Comparison of ENCODE assay signal across 20 mouse cellular contexts in the genomic region with DNA sequence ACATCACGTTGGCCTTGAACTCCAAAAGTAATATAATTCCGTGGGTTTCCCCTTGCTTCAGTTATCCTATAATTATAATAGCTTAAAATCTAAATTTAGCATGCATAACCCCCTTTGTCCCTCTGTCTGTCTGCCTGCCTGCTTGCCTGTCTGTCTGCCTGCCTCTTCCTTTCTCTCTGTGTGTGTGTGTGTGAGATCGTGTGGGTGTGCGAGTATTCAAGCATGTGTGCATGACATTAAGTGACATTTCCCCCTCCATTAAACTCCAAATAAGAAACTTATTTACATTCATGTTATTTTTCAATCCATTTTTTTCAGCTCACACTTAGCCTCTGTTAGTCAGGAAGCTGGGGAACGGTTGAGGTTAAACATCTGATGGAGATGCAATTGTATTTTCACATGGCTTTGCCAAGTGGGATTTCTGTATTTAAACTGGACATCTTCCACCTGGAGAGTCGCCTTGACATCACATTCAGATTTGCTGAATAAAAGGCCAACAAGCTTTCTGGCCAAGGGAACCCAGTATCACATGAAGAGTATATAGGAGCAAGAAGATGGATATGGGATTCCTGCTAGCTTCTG.
DNase-seq lines count a peak whose midpoint lies in the region; ATAC-seq and TF ChIP-seq lines count a peak whose summit lies in the region.
"Had no signal": no experiment of that assay in that cellular context is flagged by ENCODE, and none has a peak within 500 bp of the region (broad histone marks: within the 10 kb centered on the region; RNA-seq: fewer than 3 reads in every experiment).

No protein-coding gene starts in this region.

- DNase-seq in kidney, adult 9 months = no peak
- DNase-seq in lung, postnatal 0 days (ENCODE audit: low spot score) = peak; percentile 51
- DNase-seq in lung, adult 18-20 months = no peak
- DNase-seq in liver, embryonic 14.5 days (ENCODE audit: low read depth in 3 of 3, low spot score in 3 of 3) = no peak
- DNase-seq in layer of hippocampus, postnatal 25 days (ENCODE audit: extremely low spot score in 1 of 2, low spot score in 1 of 2) = no peak
- DNase-seq in gastrocnemius, postnatal 10 days = no peak
- DNase-seq: adrenal gland, adult 2 months; B cell, adult 2 months; cerebellum, adult 9-11 months; gastrocnemius, postnatal 14 days; heart, adult 18-20 months; layer of hippocampus, postnatal 36 days; midbrain, embryonic 14.5 days; right cerebral cortex, adult 18-20 months; thymus, postnatal 4 days had no signal

- H3K4me2 ChIP-seq in kidney, embryonic 15.5 days = no peak overlapping the region
- H3K4me2 ChIP-seq in lung, postnatal 0 days (replicated peaks; ENCODE audit: low read depth, low read length) = no peak overlapping the region
- peak overlapping the region; percentile 64 for H3K4me2 ChIP-seq in liver, embryonic 14.5 days (ENCODE audit: low read depth)
- H3K4me2 ChIP-seq: forebrain, embryonic 12.5 days; neural tube, embryonic 13.5 days had no signal

- H3K4me3 ChIP-seq in kidney, embryonic 15.5 days (replicated peaks) = no peak overlapping the region
- H3K4me3 ChIP-seq in lung, postnatal 0 days (ENCODE audit: low read depth, low read length) = no peak overlapping the region
- no peak overlapping the region for H3K4me3 ChIP-seq in liver, embryonic 14.5 days (ENCODE audit: insufficient read depth in 1 of 2, low read depth in 2 of 2, low read length in 2 of 2)
- H3K4me3 ChIP-seq: forebrain, embryonic 12.5 days; hindbrain, embryonic 10.5 days; neural tube, embryonic 13.5 days had no signal

- TF ChIP-seq CTCF in lung, postnatal 0 days (IDR thresholded peaks at IDR 0.05) = no peak
- no peak for TF ChIP-seq CTCF in liver, embryonic 14.5 days (IDR thresholded peaks at IDR 0.05; ENCODE audit: low read depth)

- no peak for TF ChIP-seq EP300 in lung, postnatal 0 days (IDR thresholded peaks at IDR 0.05)
- no peak for TF ChIP-seq EP300 in liver, embryonic 14.5 days (IDR thresholded peaks at IDR 0.05; ENCODE audit: low read depth)

- no peaks in the 10 kb centered on the region for H3K36me3 ChIP-seq in kidney, embryonic 15.5 days
- H3K36me3 ChIP-seq in lung, postnatal 0 days (ENCODE audit: insufficient read depth, low read length) = no peaks in the 10 kb centered on the region
- no peaks in the 10 kb centered on the region for H3K36me3 ChIP-seq in liver, embryonic 14.5 days (replicated peaks; ENCODE audit: control insufficient read depth, insufficient read depth, low read depth)
- H3K36me3 ChIP-seq: forebrain, embryonic 12.5 days; hindbrain, embryonic 10.5 days; neural tube, embryonic 13.5 days had no signal

- H3K9me3 ChIP-seq in kidney, embryonic 15.5 days (replicated peaks) = no peaks in the 10 kb centered on the region
- no peaks in the 10 kb centered on the region for H3K9me3 ChIP-seq in lung, postnatal 0 days (ENCODE audit: low read length)
- H3K9me3 ChIP-seq in liver, embryonic 14.5 days (ENCODE audit: control insufficient read depth, low read length) = no peaks in the 10 kb centered on the region
- H3K9me3 ChIP-seq: forebrain, embryonic 12.5 days; hindbrain, embryonic 10.5 days had no signal

- peak overlapping the region; percentile 19; the same call in 1 of the 2 replicates for H3K27ac ChIP-seq in kidney, embryonic 15.5 days
- no peak overlapping the region for H3K27ac ChIP-seq in lung, postnatal 0 days (ENCODE audit: low read length)
- H3K27ac ChIP-seq in liver, embryonic 14.5 days = peak overlapping the region; percentile 96
- H3K27ac ChIP-seq: forebrain, embryonic 12.5 days; hindbrain, embryonic 10.5 days; hindbrain, postnatal 0 days; neural tube, embryonic 13.5 days had no signal

- no peak for ATAC-seq in kidney, embryonic 15.5 days (replicated peaks; ENCODE audit: low FRiP score)
- no peak for ATAC-seq in lung, postnatal 0 days
- no peak for ATAC-seq in liver, embryonic 14.5 days (ENCODE audit: insufficient read depth)
- ATAC-seq: hindbrain, postnatal 0 days had no signal

- peaks cover 41% of the 10 kb centered on the region for H3K4me1 ChIP-seq in kidney, embryonic 15.5 days
- no peaks in the 10 kb centered on the region for H3K4me1 ChIP-seq in lung, postnatal 0 days (ENCODE audit: insufficient read depth, low read depth, low read length)
- peaks cover 69 to 78% of the 10 kb centered on the region in 2 experiments for H3K4me1 ChIP-seq in liver, embryonic 14.5 days (replicated peaks; ENCODE audit: control insufficient read depth in 2 of 2, insufficient read depth in 2 of 2, low read length in 1 of 2)

- 31% methylated on average over 6 of the region's 6 CpGs for WGBS in kidney, embryonic 15.5 days
- 39% methylated on average over 6 of the region's 6 CpGs for WGBS in lung, postnatal 0 days
- WGBS in liver, embryonic 14.5 days (ENCODE audit: insufficient replicate concordance) = 48% methylated on average over 6 of the region's 6 CpGs

- no peaks in the 10 kb centered on the region for H3K27me3 ChIP-seq in kidney, embryonic 15.5 days
- H3K27me3 ChIP-seq in lung, postnatal 0 days (replicated peaks; ENCODE audit: insufficient read depth, low read length) = no peaks in the 10 kb centered on the region
- no peaks in the 10 kb centered on the region for H3K27me3 ChIP-seq in liver, embryonic 14.5 days (ENCODE audit: control insufficient read depth, insufficient read depth, low read length)
- H3K27me3 ChIP-seq: forebrain, embryonic 12.5 days; neural tube, embryonic 13.5 days had no signal

- H3K9ac ChIP-seq in kidney, embryonic 15.5 days = no peak overlapping the region
- no peak overlapping the region for H3K9ac ChIP-seq in lung, postnatal 0 days (replicated peaks; ENCODE audit: low read depth)
- peak overlapping the region; percentile 42 for H3K9ac ChIP-seq in liver, embryonic 14.5 days (replicated peaks)
- H3K9ac ChIP-seq: forebrain, embryonic 12.5 days; neural tube, embryonic 13.5 days had no signal
